Mouse (Mus musculus) liver, adult (tissue): ENCODE data around the gene Auts2.

Source experiments
- GATA4 ChIP-seq: IDR thresholded peaks from 2 replicates; pipeline ENCODE4 v1.6.1; 2014; ENCODE audit warnings: mild to moderate bottlenecking, low read length; ENCODE audit not compliant: insufficient replicate concordance

Auts2 gene

DNA sequence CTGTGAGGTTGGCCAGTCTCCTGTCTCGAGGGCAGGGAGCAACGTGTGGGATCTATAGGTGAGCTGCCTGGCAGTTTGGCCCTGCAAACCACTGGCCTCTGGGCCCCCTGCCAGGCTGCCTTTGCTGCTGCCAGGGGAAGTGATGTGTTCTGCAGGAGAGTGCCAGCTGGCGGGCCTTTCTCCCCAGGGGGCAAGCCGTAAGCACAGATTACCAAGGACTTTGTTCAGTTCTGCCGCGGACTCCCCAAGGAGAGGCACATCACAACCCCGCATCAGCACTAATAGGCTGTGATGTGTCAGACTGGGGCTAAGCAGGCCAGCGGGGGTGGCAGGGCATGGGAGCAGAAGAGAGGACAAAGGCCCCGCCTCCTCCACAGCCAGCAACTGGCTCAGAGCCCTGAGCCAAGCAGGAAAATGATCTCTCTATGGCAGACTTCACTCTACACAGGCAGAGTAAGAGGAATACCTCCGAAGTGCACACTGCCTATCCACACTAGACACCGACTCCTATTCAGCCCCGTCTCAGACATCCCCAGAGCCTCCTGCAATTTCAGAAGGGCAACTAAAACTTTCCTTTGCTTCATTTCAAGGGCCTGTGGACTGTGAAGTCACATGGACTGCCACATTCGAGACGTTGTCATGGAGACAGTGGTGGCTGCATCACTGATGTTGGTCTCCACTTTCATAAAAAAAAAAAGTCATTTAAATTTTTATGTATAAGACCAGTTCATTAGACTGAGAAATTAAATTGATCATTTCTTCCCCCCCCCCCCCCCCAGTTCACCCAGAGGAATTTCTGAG, 942.6 kb downstream of the Auts2 start:
- no peak for TF ChIP-seq GATA4

- no peak for TF ChIP-seq GATA4
Observed at GRCm38 (mm10) chr5:131597503-131597902, 945.6 kb downstream of the Auts2 start.

GRCm38 (mm10) chr5:131596591-131596990, 946.6 kb downstream of the Auts2 start:
- TF ChIP-seq GATA4, result no peak

GRCm38 (mm10) chr5:131595730-131596129, 947.4 kb downstream of the Auts2 start:
- no peak for TF ChIP-seq GATA4

DNA sequence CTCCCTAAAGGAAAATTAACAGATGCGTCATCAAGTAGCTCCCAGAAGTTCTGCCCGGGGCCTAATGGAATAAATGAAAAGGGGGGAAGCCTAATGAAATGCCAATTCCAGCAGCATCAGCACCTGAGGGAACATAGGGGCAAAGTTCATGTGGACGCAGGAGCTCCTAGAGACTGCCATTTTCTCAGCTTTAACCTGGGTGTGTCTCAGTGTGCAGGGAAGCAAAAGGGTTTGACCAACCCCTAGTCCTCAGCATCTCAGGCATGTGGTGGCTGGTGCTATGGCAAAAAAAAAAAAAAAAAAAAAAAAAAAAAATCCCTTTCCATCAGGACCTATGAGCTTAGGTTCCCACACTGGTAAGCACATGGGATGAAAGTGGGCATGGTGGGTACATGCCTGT, 948.5 kb downstream of the Auts2 start:
- no peak for TF ChIP-seq GATA4

DNA sequence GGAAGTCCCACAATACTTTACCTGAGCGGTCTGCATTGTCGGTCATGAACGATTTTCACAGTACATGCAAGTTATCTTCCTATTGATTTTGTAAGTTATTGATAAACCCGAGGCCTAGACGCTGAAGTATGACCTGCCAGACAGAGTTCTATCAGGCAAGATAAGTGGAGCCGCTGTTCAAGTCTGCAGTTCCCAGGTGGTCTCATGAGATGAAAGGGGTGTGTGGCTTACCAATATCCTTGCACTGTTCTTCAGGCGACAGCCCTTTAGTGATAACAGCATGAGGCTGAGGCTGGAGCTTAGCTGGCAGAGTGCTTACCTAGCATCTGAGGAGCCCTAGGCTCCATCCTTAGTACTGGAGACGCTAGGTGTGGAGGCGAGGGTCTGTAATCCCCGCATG, 949.9 kb downstream of the Auts2 start:
- no peak for TF ChIP-seq GATA4

DNA sequence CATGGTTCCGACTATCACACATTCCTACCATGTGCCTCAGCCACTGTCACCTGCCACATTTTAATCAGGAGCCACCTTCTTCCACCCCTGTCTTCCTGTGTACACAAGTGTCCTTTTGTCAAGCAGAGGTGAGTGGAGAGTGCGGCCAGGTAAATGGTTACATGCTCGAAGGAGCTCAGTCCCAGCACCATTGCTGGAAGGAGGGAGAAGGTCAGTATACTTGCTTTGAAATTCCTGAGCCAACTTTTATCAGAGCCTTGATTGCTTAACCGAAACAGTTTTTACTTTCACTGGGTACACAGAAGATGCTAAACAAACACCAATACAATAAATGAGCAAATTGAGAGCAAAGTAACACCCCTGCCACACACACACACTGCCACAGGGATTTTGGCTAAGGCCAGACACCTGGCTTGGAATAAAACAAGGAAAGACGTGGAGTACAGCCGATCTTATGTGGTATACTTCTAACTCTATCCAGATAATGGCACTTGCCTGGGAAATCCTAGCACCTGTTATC, 953.1 kb downstream of the Auts2 start:
- TF ChIP-seq GATA4, result no peak

DNA sequence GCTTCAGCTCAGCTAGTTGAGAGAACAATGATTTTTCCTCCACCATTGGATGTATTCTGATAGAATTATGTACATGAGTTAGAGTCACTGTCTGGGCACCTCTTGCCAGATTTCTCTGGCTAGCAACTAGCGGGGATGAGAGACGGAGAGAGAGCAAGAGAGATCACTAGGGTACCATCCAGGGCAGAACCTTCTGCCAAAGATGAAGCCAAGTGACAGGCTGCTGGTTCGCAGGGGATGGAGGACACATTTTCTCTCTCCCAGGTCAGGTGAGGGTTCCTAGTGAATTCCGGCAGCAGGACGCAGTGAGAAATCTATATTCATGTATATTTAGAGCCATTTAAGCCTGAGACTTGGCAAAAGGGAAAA, 956.8 kb downstream of the Auts2 start:
- no peak for TF ChIP-seq GATA4

DNA sequence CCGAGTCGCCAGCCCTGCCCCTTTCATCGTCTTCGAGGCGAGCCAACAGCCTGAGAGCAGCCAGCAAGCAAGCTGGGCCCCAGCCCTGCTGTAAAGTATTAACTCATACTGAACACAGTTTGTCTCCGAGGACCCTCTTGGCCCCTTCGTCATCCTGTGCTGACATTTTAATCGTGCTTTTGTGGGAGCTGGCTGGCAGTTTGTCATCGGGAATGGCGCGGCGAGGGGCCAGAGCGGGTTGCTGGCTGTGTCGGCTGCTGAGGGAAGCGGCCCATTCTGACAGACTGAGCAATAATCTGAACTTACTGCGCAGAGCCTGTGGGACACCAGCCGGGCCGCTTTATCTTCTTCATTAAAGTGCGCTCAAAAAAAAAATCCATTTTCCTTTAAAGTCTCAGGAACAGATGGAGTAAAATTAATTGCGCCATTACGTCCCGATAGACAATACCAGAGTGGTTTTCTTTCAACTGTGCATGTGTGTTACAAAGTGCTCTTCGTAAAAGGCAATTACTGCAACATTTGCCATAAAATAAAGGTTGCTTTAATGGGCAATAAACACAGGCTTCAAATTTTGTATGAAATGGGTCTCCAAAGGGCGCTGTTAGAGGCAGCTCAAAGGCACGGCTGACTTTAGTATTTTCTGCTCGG, 957.3 kb downstream of the Auts2 start:
- no peak for TF ChIP-seq GATA4

- no peak for TF ChIP-seq GATA4
Observed at GRCm38 (mm10) chr5:131584260-131585135, 958.6 kb downstream of the Auts2 start.

- TF ChIP-seq GATA4, result no peak
Observed at GRCm38 (mm10) chr5:131581110-131582050, 961.8 kb downstream of the Auts2 start.

- no peak for TF ChIP-seq GATA4
Observed at GRCm38 (mm10) chr5:131578737-131579136, 964.4 kb downstream of the Auts2 start.

DNA sequence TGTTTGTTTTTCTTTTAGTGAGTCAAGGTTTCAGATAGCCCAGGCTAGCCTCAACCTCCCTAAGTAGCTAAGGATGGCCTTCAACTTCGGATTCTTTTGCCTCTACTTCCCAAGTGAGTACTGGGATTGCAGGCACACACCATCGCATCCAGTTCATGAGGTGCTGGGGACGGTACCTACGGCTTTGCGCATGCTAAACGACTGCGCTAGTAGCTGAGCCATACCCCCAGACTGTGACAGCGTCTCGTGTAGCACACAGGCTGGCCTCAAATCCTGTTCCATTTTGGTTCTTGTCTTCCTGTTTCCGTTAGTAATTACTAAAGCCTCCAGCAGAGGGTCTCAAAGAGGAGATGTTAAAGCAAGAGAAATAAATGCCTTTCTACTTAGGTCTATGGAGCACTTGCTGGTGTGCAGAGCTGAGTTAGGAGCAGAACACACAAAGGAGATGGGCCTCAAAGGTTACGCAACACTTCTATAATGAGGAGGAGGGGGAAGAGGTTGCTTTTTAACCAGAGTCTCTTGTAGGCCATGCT, 967.3 kb downstream of the Auts2 start:
- no peak for TF ChIP-seq GATA4

DNA sequence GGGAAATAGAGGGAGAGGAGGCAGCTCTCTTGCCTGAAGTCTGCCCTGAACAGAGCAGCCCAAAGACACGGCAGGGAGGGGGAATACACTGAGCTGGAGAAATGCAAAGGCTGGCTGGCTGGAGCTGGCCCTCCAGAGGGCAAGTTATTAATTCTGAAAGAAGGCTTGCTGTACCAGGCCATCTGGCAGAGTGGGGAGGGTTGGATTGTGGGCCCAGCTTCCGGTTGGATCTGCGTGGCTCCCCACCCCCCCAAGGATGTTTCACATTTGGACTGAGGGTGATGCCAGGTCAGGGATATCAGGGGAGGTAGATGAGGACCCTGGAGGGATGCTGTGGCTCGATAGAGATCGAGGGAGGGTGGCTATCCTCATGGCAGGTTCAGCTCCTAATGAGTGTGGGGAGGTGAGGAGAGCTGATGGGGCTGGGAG, 968.0 kb downstream of the Auts2 start:
- no peak for TF ChIP-seq GATA4

GRCm38 (mm10) chr5:131574469-131575085, 968.6 kb downstream of the Auts2 start:
- TF ChIP-seq GATA4, result no peak
